Mouse (Mus musculus): ENCODE data around the gene Olfr463. TPM values are rescaled to one million over a fixed set of nuclear protein-coding genes. Genes with fewer than 3 reads are reported as not detected.

Gene Olfr463
- polyA plus RNA-seq, 1 experiment from 2014 or later, result not detected

Other genes starting within 250 kb of the Olfr463 start
- 3.2 and 3.3 TPM in 2 replicates for gene Rnf43, start 234.7 kb downstream of the Olfr463 start, polyA plus RNA-seq (2016; fragmentation: Nextera tagmentation; extraction: Ambion mirVana)
- gene Supt4a, start 159.8 kb downstream of the Olfr463 start, polyA plus RNA-seq (2016; fragmentation: Nextera tagmentation; extraction: Ambion mirVana), result 184 and 185 TPM in 2 replicates
- 4.0 and 7.0 TPM in 2 replicates for gene Tspoap1, start 136.8 kb downstream of the Olfr463 start, polyA plus RNA-seq (2016; fragmentation: Nextera tagmentation; extraction: Ambion mirVana)
- 5.2 and 6.3 TPM in 2 replicates for gene Mpo, start 103.8 kb downstream of the Olfr463 start, polyA plus RNA-seq (2016; fragmentation: Nextera tagmentation; extraction: Ambion mirVana)
- 0.25 TPM in 2 replicates for gene Lpo, start 69.1 kb downstream of the Olfr463 start, polyA plus RNA-seq (2016; fragmentation: Nextera tagmentation; extraction: Ambion mirVana)
- 18.4 and 18.7 TPM in 2 replicates for gene Mks1, start 44.2 kb downstream of the Olfr463 start, polyA plus RNA-seq (2016; fragmentation: Nextera tagmentation; extraction: Ambion mirVana)
- gene Epx, start 21.9 kb downstream of the Olfr463 start, polyA plus RNA-seq (2016; fragmentation: Nextera tagmentation; extraction: Ambion mirVana), result not detected in 2 replicates
- not detected in 2 replicates for gene Olfr462, start 5.1 kb downstream of the Olfr463 start, polyA plus RNA-seq (2016; fragmentation: Nextera tagmentation; extraction: Ambion mirVana)
- not detected in 2 replicates for gene Olfr464, start 23.6 kb upstream of the Olfr463 start, polyA plus RNA-seq (2016; fragmentation: Nextera tagmentation; extraction: Ambion mirVana)
- gene Dynll2, start 90.1 kb upstream of the Olfr463 start, polyA plus RNA-seq (2016; fragmentation: Nextera tagmentation; extraction: Ambion mirVana), result 27.0 and 28.2 TPM in 2 replicates
- 402 and 405 TPM in 2 replicates for gene Srsf1, start 150.0 kb upstream of the Olfr463 start, polyA plus RNA-seq (2016; fragmentation: Nextera tagmentation; extraction: Ambion mirVana)
- 59.4 and 60.0 TPM in 2 replicates for gene Vezf1, start 170.9 kb upstream of the Olfr463 start, polyA plus RNA-seq (2016; fragmentation: Nextera tagmentation; extraction: Ambion mirVana)
- gene Cuedc1, start 200.7 kb upstream of the Olfr463 start, polyA plus RNA-seq (2016; fragmentation: Nextera tagmentation; extraction: Ambion mirVana), result 20.8 and 21.9 TPM in 2 replicates